Mouse (Mus musculus): ENCODE results near the gene Rfx1. TPM values are rescaled to one million over a fixed set of nuclear protein-coding genes. Genes with fewer than 3 reads are reported as not detected.

The Rfx1 gene
- polyA plus RNA-seq, 2 experiments: 9.8 to 30.4 TPM

GRCm38 (mm10) chr8:84104697-84105609 lies 38.3 kb downstream of the Rfx1 start, which contains the start of gene Dcaf15:
Gene Dcaf15 (minus strand): TSS chr8:84104768.
- Histone ChIP-seq H3K27ac (replicated peaks; ENCODE audit: low read depth, low read length) (peak within 1 kb of the TSS; percentile 90), H3K4me2 (replicated peaks; ENCODE audit: low read depth, low read length, severe bottlenecking) (peak within 1 kb of the TSS; percentile 74), H3K36me3 (ENCODE audit: control insufficient read depth, insufficient read depth, low read length) (peaks cover 21% of the 10 kb centered on the region), H3K9ac (ENCODE audit: low read depth, low read length, severe bottlenecking) (peak within 1 kb of the TSS; percentile 82), H3K4me3 (replicated peaks; ENCODE audit: low read length) (peak within 1 kb of the TSS; percentile 68), H3K4me1 (ENCODE audit: control insufficient read depth, insufficient read depth, low read length) (peaks cover 11% of the 10 kb centered on the region), H3K27me3 (ENCODE audit: control insufficient read depth, insufficient read depth, low read length) (no peaks in the 10 kb centered on the region), H3K9me3 (ENCODE audit: control insufficient read depth, low read length) (no peaks in the 10 kb centered on the region)
- TF ChIP-seq POLR2A (IDR thresholded peaks at IDR 0.05; ENCODE audit: borderline replicate concordance, extremely low read depth, insufficient read depth, insufficient read length): peak; percentile 76; the same call in 1 of the 2 replicates
- DNase-seq (ENCODE audit: low spot score) (peak; percentile 100), ATAC-seq (ENCODE audit: low FRiP score, low read depth) (peak; percentile 97)
- WGBS: 9% methylated on average over 35 of the region's 42 CpGs

- WGBS: 61% methylated on average over 2 of the region's 2 CpGs
Observed at GRCm38 (mm10) chr8:84105676-84106075, 39.0 kb downstream of the Rfx1 start.

GRCm38 (mm10) chr8:84106216-84107040 lies 39.8 kb downstream of the Rfx1 start:
- Histone ChIP-seq H3K9ac (ENCODE audit: low read depth, low read length, severe bottlenecking) (no peak overlapping the region), H3K4me3 (replicated peaks; ENCODE audit: low read length) (no peak overlapping the region), H3K4me1 (ENCODE audit: control insufficient read depth, insufficient read depth, low read length) (peaks cover 11% of the 10 kb centered on the region), H3K4me2 (replicated peaks; ENCODE audit: low read depth, low read length, severe bottlenecking) (no peak overlapping the region), H3K27ac (replicated peaks; ENCODE audit: low read depth, low read length) (no peak overlapping the region), H3K27me3 (ENCODE audit: control insufficient read depth, insufficient read depth, low read length) (no peaks in the 10 kb centered on the region), H3K36me3 (ENCODE audit: control insufficient read depth, insufficient read depth, low read length) (peaks cover 13% of the 10 kb centered on the region), H3K9me3 (ENCODE audit: control insufficient read depth, low read length) (no peaks in the 10 kb centered on the region)
- no peak for DNase-seq (ENCODE audit: low spot score)
- WGBS: 92% methylated on average over 5 of the region's 6 CpGs
- ATAC-seq (ENCODE audit: low FRiP score, low read depth): no peak
- no peak for TF ChIP-seq POLR2A (IDR thresholded peaks at IDR 0.05; ENCODE audit: borderline replicate concordance, extremely low read depth, insufficient read depth, insufficient read length)

More at GRCm38 (mm10) chr8:84105676-84106075, 39.0 kb downstream of the Rfx1 start:
- TF ChIP-seq POLR2A (IDR thresholded peaks at IDR 0.05; ENCODE audit: borderline replicate concordance, extremely low read depth, insufficient read depth, insufficient read length): no peak
- Histone ChIP-seq H3K27ac (replicated peaks; ENCODE audit: low read depth, low read length) (no peak overlapping the region), H3K9me3 (ENCODE audit: control insufficient read depth, low read length) (no peaks in the 10 kb centered on the region), H3K4me1 (ENCODE audit: control insufficient read depth, insufficient read depth, low read length) (peaks cover 11% of the 10 kb centered on the region), H3K36me3 (ENCODE audit: control insufficient read depth, insufficient read depth, low read length) (peaks cover 16% of the 10 kb centered on the region), H3K9ac (ENCODE audit: low read depth, low read length, severe bottlenecking) (no peak overlapping the region), H3K27me3 (ENCODE audit: control insufficient read depth, insufficient read depth, low read length) (no peaks in the 10 kb centered on the region), H3K4me3 (replicated peaks; ENCODE audit: low read length) (no peak overlapping the region), H3K4me2 (replicated peaks; ENCODE audit: low read depth, low read length, severe bottlenecking) (peak overlapping the region; percentile 44; the same call in 1 of the 2 replicates)
- no peak for ATAC-seq (ENCODE audit: low FRiP score, low read depth)
- no peak for DNase-seq (ENCODE audit: low spot score)

- WGBS: 85% methylated on average over 6 of the region's 6 CpGs
- no peak for TF ChIP-seq POLR2A (IDR thresholded peaks at IDR 0.05; ENCODE audit: borderline replicate concordance, extremely low read depth, insufficient read depth, insufficient read length)
- ATAC-seq (ENCODE audit: low FRiP score, low read depth) (no peak), DNase-seq (ENCODE audit: low spot score) (no peak)
- H3K36me3 ChIP-seq (ENCODE audit: control insufficient read depth, insufficient read depth, low read length): no peaks in the 10 kb centered on the region
- H3K4me3 ChIP-seq (replicated peaks; ENCODE audit: low read length): no peak overlapping the region
- no peaks in the 10 kb centered on the region for H3K4me1 ChIP-seq (ENCODE audit: control insufficient read depth, insufficient read depth, low read length)
- H3K9ac ChIP-seq (ENCODE audit: low read depth, low read length, severe bottlenecking): no peak overlapping the region
- H3K27ac ChIP-seq (replicated peaks; ENCODE audit: low read depth, low read length): no peak overlapping the region
- no peaks in the 10 kb centered on the region for H3K27me3 ChIP-seq (ENCODE audit: control insufficient read depth, insufficient read depth, low read length)
- no peaks in the 10 kb centered on the region for H3K9me3 ChIP-seq (ENCODE audit: control insufficient read depth, low read length)
- no peak overlapping the region for H3K4me2 ChIP-seq (replicated peaks; ENCODE audit: low read depth, low read length, severe bottlenecking)
Observed at GRCm38 (mm10) chr8:84115646-84116045, 49.0 kb downstream of the Rfx1 start.

- Histone ChIP-seq H3K4me2 (replicated peaks; ENCODE audit: low read depth, low read length, severe bottlenecking) (no peak overlapping the region), H3K27ac (replicated peaks; ENCODE audit: low read depth, low read length) (no peak overlapping the region), H3K4me1 (ENCODE audit: control insufficient read depth, insufficient read depth, low read length) (peaks cover 3% of the 10 kb centered on the region; the same call in 1 of the 2 replicates), H3K36me3 (ENCODE audit: control insufficient read depth, insufficient read depth, low read length) (no peaks in the 10 kb centered on the region), H3K9me3 (ENCODE audit: control insufficient read depth, low read length) (no peaks in the 10 kb centered on the region), H3K9ac (ENCODE audit: low read depth, low read length, severe bottlenecking) (no peak overlapping the region), H3K27me3 (ENCODE audit: control insufficient read depth, insufficient read depth, low read length) (no peaks in the 10 kb centered on the region), H3K4me3 (replicated peaks; ENCODE audit: low read length) (no peak overlapping the region)
- ATAC-seq (ENCODE audit: low FRiP score, low read depth): no peak
- no peak for TF ChIP-seq POLR2A (IDR thresholded peaks at IDR 0.05; ENCODE audit: borderline replicate concordance, extremely low read depth, insufficient read depth, insufficient read length)
- WGBS: 84% methylated on average over 3 of the region's 3 CpGs
- DNase-seq (ENCODE audit: low spot score): no peak
Observed at GRCm38 (mm10) chr8:84122151-84122550, 55.5 kb downstream of the Rfx1 start.

All from limb, embryonic 14.5 days (tissue).